Mouse (Mus musculus) cerebellum, adult 18-20 months (tissue): Measurements from ENCODE around the gene Ric1.
"Not testable (repeated sequence)": the region's sequence is repeated elsewhere in the genome, so short reads cannot be mapped to it uniquely, and the experiment has no call there.

Experiments
- DNase-seq, 2 experiments: peaks; one replicate each; pipeline ENCODE4 v3.0.0; 2021

Ric1 gene

GRCm38 (mm10) chr19:29498842-29499456 lies 23.1 kb upstream of the Ric1 start:
- DNase-seq: no peak

GRCm38 (mm10) chr19:29500333-29500732 lies 21.7 kb upstream of the Ric1 start:
- DNase-seq: no peak

GRCm38 (mm10) chr19:29501106-29501505 lies 21.0 kb upstream of the Ric1 start:
- peak; percentile 14 for DNase-seq

- DNase-seq: peak; percentile 79 to 83
These were observed 20.6 kb upstream of the Ric1 start for GRCm38 (mm10) chr19:29501507-29501906.

GRCm38 (mm10) chr19:29504131-29504530 lies 18.0 kb upstream of the Ric1 start:
- DNase-seq: no peak

GRCm38 (mm10) chr19:29505617-29506016 lies 16.5 kb upstream of the Ric1 start:
- no peak for DNase-seq

- DNase-seq: no peak
These were observed 13.9 kb upstream of the Ric1 start for GRCm38 (mm10) chr19:29508208-29508607.

GRCm38 (mm10) chr19:29509857-29510256 lies 12.2 kb upstream of the Ric1 start:
- no peak for DNase-seq

- no peak for DNase-seq
These were observed 10.3 kb upstream of the Ric1 start for GRCm38 (mm10) chr19:29511826-29512225.

GRCm38 (mm10) chr19:29513111-29513766 lies 8.8 kb upstream of the Ric1 start:
- no peak for DNase-seq

- no peak for DNase-seq
These were observed 8.0 kb upstream of the Ric1 start for GRCm38 (mm10) chr19:29514130-29514529.

GRCm38 (mm10) chr19:29515386-29515785 lies 6.7 kb upstream of the Ric1 start:
- DNase-seq: no peak

GRCm38 (mm10) chr19:29515991-29516390 lies 6.1 kb upstream of the Ric1 start:
- DNase-seq: no peak

GRCm38 (mm10) chr19:29518409-29518808 lies 3.7 kb upstream of the Ric1 start:
- no peak for DNase-seq

- DNase-seq: no peak
These were observed 3.2 kb upstream of the Ric1 start for GRCm38 (mm10) chr19:29518922-29519321.

GRCm38 (mm10) chr19:29520996-29521560 lies 1.0 kb upstream of the Ric1 start:
- DNase-seq: no peak

- DNase-seq: peak; percentile 53 to 58
These were observed 555 bp downstream of the Ric1 start for GRCm38 (mm10) chr19:29522445-29523229.

- no peak for DNase-seq
These were observed 1.1 kb downstream of the Ric1 start for GRCm38 (mm10) chr19:29523230-29523582.

GRCm38 (mm10) chr19:29523701-29524100 lies 1.6 kb downstream of the Ric1 start:
- DNase-seq: no peak

- peak; percentile 26 to 48 for DNase-seq
These were observed 2.5 kb downstream of the Ric1 start for GRCm38 (mm10) chr19:29524614-29525013.

GRCm38 (mm10) chr19:29525588-29525987 lies 3.5 kb downstream of the Ric1 start:
- not testable (repeated sequence) for DNase-seq

- DNase-seq: no peak
These were observed 4.8 kb downstream of the Ric1 start for GRCm38 (mm10) chr19:29526837-29527236.

GRCm38 (mm10) chr19:29527299-29527698 lies 5.2 kb downstream of the Ric1 start:
- DNase-seq: no peak

GRCm38 (mm10) chr19:29528568-29528967 lies 6.5 kb downstream of the Ric1 start:
- no peak for DNase-seq
